Mouse (Mus musculus) T-helper 2 cell (primary cell): ENCODE measurements around the gene Rhox3h.
"Not testable (repeated sequence)": the region's sequence is repeated elsewhere in the genome, so short reads cannot be mapped to it uniquely, and the experiment has no call there.

Experiments
- in situ Hi-C: fragments of 300-600 bp; cut with MboI, MseI; formaldehyde crosslinking; loops from one replicate; pipeline ENCODE4 v1.15.1; 2025; ENCODE audit warnings: high pct_unique_total_duplicates

The Rhox3h gene

DNA sequence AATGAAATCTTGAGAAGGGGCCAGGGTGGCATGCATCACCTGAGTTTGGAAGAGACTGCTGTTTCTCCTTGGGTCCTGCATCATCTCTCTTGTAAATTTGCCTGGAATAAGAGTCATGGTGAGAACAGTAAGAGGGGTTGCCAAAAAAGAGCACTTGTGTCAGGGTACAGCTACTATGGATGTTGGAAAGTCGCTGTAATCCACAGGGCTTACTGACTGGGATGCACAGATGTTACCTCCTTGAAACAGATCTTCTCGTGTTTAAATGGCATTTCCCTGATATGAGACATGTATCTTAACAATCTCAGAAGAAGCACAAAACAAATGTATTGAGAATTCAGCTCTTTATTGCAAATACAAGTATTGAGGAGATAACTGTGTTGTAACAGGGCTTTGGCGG is at the start of gene Rhox3h:
Rhox3h (minus strand) TSS at position 101 of the 400 bp plus-strand sequence.
- in situ Hi-C loops = not testable (repeated sequence)

DNA sequence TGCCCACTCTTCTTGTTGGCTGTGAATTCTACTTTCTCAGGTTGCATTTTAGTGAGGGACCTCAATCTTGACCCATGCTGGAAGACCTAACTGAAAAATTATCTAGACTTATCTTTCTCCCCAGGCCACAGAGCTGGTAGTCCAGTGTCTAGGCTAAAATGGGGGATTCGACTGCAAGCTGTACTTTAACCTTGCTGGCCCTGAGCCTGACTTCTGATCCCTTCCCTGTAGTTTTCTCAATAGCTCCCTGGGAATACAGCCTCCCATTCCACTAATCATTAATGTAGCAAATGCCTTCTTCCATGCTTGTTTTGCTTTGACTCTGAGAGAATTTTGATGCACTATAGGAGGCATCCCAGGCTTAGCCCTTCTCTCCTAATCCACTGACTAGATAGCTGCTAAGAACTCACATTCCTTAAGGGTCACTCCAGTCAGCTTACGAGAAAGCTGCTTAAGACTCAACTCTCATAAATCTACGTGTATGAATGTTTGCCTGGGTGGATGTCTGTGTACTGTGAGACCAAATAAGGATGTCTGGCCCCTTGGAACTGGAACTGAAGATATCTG is 33.3 kb upstream of the Rhox3h start:
- in situ Hi-C loops = loop anchor here (5.0 kb wide), 2 partner anchors 50 to 105 kb away; no protein-coding TSS in a partner anchor

DNA sequence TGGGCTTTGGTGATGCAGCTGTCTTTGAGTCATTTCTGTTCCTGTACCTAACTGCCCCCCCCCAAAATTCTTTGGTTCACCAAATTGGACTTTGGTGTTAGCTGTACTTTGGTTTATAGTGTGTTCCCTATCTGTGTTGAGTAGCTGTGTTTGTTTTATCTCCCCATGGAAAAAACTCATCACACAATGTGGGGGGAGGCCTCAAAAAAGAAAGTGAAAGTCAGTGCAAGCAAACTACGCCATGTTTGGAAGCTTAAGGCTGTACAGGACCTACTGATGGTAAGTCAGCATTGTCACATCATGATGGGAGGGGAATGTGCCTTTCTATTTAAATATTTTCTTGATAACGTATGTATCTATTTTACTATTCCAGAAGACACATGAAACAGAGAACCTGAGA is 23.7 kb upstream of the Rhox3h start:
- in situ Hi-C loops = no loop called here

- in situ Hi-C loops = no loop called here
Observed at GRCm38 (mm10) chrX:37683031-37683715, 14.6 kb upstream of the Rhox3h start.

GRCm38 (mm10) chrX:37673177-37673576 is 4.6 kb upstream of the Rhox3h start, which contains the start of gene Rhox2h:
Gene Rhox2h (minus strand): TSS chrX:37673277.
- in situ Hi-C loops = not testable (repeated sequence)

GRCm38 (mm10) chrX:37651227-37651626 is 17.3 kb downstream of the Rhox3h start, which contains the start of gene Rhox4g:
Gene Rhox4g (minus strand): TSS chrX:37651327.
- in situ Hi-C loops = not testable (repeated sequence)

- in situ Hi-C loops = not testable (repeated sequence)
Observed at GRCm38 (mm10) chrX:37643370-37643769, 25.2 kb downstream of the Rhox3h start, which contains the start of gene Rhox2g. Gene Rhox2g (minus strand): TSS chrX:37643470.

- in situ Hi-C loops = not testable (repeated sequence)
Observed at GRCm38 (mm10) chrX:37628512-37628911, 40.1 kb downstream of the Rhox3h start, which contains the start of gene Rhox3g. Gene Rhox3g (minus strand): TSS chrX:37628612.
